Mouse (Mus musculus): ENCODE data around the gene Faf1.

- TF ChIP-seq EP300 (IDR thresholded peaks at IDR 0.05; ENCODE audit: insufficient read depth, low read depth, low read length) (no peak), POLR2A (IDR thresholded peaks at IDR 0.05; ENCODE audit: insufficient read depth, low read length) (no peak), CTCF (IDR thresholded peaks at IDR 0.05; ENCODE audit: low read depth, low read length) (no peak)
Observed at GRCm38 (mm10) chr4:109661183-109661582, 15.2 kb upstream of the Faf1 start.

Data from ES-Bruce4 (cell line).